Mouse (Mus musculus) hindbrain, postnatal 0 days (tissue): ENCODE measurements at regions not wholly inside any gene's neighbourhood (a gene's known extent, or its start where the extent isn't known, plus 50 kb on each side); places are given as distances from the start of the nearest gene placed in this dataset.
A peak's percentile ranks its signal among the peaks of the same experiment; 100 is the strongest.

Experiments used
- ATAC-seq: fragments of 200-750 bp; cut with Nextera tagmentation; 2 replicates; pipeline ENCODE4 v1.8.0; 2017; ENCODE audit warnings: mild to moderate bottlenecking, moderate TSS enrichment, moderate library complexity
- DNase-seq: peaks from one replicate; pipeline ENCODE4 v3.0.0-alpha.2; 2015; ENCODE audit warnings: low spot score
- H3K27ac ChIP-seq: fragments of 300-500 bp; sonication (generic); 2 replicates; pipeline ENCODE4 v1.5.1; 2014; ENCODE audit warnings: mild to moderate bottlenecking
- H3K27me3 ChIP-seq: fragments of 300-500 bp; sonication (generic); 2 replicates; pipeline ENCODE4 v1.6.1; 2014; ENCODE audit warnings: low read length, mixed read lengths; ENCODE audit not compliant: insufficient read depth
- H3K36me3 ChIP-seq: fragments of 300-500 bp; sonication (generic); 2 replicates; pipeline ENCODE4 v1.6.1; 2014; ENCODE audit warnings: low read length, mixed read lengths; ENCODE audit not compliant: insufficient read depth
- H3K4me1 ChIP-seq: fragments of 300-500 bp; sonication (generic); 2 replicates; pipeline ENCODE4 v1.6.1; 2014; ENCODE audit warnings: antibody characterized with exemption, low read length, mixed read lengths; ENCODE audit not compliant: insufficient read depth
- H3K4me2 ChIP-seq: fragments of 300-500 bp; sonication (generic); 2 replicates; pipeline ENCODE4 v1.6.1; 2014; ENCODE audit warnings: low read depth, mild to moderate bottlenecking, low read length, moderate library complexity, mixed read lengths
- H3K4me3 ChIP-seq: fragments of 300-500 bp; sonication (generic); 2 replicates; pipeline ENCODE4 v1.5.1; 2014; ENCODE audit warnings: low read length
- H3K9ac ChIP-seq: fragments of 300-500 bp; sonication (generic); replicated peaks from 2 replicates; pipeline ENCODE4 v1.6.1; 2014; ENCODE audit warnings: mild to moderate bottlenecking, low read length, moderate library complexity, mixed read lengths
- H3K9me3 ChIP-seq: fragments of 300-500 bp; sonication (generic); 2 replicates; pipeline ENCODE4 v1.6.1; 2016; ENCODE audit warnings: low read length, mixed read lengths
- CTCF ChIP-seq: IDR thresholded peaks from 2 replicates; pipeline ENCODE4 v1.5.1; 2016; ENCODE audit warnings: antibody characterized with exemption, control low read depth, low read depth
- WGBS: fragments of 180-500 bp; shearing (Covaris S2); extraction: QIAGEN DNeasy Blood & Tissue Kit; methylation state at CpG from one replicate; pipeline ENCODE4 v1.1.7; 2014; 5-methylcytosine and 5-hydroxymethylcytosine counted together

DNA sequence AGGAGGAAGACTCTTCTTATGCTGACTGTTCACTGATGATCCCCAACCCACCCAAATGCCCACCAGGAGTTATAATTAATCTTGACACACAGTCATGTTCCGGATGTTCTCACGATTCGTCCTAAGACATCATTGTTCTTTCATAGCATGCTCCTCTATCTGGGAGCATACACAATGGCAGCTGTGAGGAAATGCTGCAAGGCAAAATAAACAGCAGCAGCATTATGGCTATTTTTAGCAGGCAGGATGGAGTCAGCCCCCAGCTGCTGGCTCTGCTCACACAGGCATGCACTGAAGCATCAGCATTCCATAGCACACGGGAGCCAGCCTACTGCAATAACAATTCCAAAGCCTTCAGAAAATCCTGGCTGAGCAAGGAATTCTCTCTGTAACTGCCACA is 696.0 kb downstream of the Rps29 start:
- no peak overlapping the region for H3K4me2 ChIP-seq
- H3K4me1 ChIP-seq: no peaks in the 10 kb centered on the region
- H3K9me3 ChIP-seq: no peaks in the 10 kb centered on the region
- H3K27ac ChIP-seq: peak overlapping the region; percentile 54; the same call in 1 of the 2 replicates
- ATAC-seq (peak; percentile 80), DNase-seq (peak; percentile 65)
- no peak overlapping the region for H3K9ac ChIP-seq
- no peak for TF ChIP-seq CTCF
- 32% methylated on average over 4 of the region's 4 CpGs for WGBS
- H3K4me3 ChIP-seq: no peak overlapping the region
- H3K27me3 ChIP-seq: no peaks in the 10 kb centered on the region
- no peaks in the 10 kb centered on the region for H3K36me3 ChIP-seq

DNA sequence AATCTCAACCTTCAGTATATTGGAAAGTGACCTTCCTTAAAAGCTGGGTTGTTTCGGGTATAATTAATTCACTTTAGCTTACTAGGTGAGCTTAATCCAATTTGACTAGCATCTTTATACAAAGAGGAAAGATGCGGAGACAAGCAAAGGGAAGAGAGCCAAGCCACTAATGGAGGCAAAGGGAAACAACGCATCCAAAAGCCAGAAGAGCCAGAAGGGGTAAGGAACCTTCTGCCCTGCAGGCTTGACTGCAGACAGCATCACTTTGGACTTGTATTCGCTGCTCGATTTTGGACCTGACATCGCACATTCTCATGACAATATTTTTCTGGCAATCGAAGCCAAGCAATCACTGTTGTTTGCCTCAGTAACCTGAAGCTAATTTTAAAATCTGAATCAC is 700.8 kb downstream of the Rps29 start:
- Histone ChIP-seq H3K4me1 (no peaks in the 10 kb centered on the region), H3K4me3 (no peak overlapping the region), H3K36me3 (no peaks in the 10 kb centered on the region), H3K9me3 (no peaks in the 10 kb centered on the region), H3K4me2 (no peak overlapping the region), H3K27me3 (no peaks in the 10 kb centered on the region), H3K9ac (no peak overlapping the region), H3K27ac (no peak overlapping the region)
- TF ChIP-seq CTCF: no peak
- ATAC-seq (no peak), DNase-seq (peak; percentile 13)
- WGBS: 69% methylated on average over 7 of the region's 7 CpGs

DNA sequence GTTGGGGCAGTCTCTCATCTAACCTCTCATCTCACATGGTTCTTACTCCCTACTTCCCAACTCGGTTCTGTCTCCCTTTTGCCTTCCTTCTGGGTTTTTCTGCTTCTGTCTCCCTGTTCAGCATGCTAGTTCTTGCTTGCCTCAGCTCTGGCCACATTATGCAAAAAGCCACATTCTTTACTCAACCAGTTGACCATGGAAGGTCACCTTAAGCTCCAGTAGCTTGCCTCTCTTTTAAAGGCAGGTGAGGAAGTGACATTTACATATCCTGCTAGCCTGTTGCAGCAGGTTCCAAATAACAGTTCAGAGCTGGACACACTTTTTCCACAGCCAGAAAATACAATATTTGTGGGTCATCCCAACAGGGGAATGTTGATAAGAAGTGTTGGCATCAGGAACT is 732.4 kb downstream of the Rps29 start:
- no peak for ATAC-seq
- 84% methylated on average over 1 of the region's 1 CpGs for WGBS
- no peak for TF ChIP-seq CTCF

DNA sequence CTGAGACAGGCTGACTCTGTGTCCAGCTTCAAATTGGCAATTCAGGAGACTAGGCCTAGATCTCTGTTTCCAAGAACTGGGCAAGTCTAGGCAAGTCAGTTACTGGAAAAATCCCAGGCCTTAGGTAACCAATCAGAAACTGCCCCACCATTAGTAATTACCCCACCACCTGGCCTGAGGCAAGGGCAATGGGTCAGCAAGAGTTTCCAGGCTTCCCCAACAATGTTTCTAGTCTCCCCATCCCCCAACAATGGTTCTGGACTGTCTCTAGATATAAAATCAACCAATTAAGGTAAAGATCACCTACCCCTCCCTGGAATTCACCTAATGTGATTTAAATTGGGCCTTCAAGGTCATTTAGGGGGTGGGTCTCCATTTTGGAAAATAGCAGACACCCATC is 734.0 kb downstream of the Rps29 start:
- no peak overlapping the region for H3K4me2 ChIP-seq
- ATAC-seq: no peak
- no peak for TF ChIP-seq CTCF

More for the DNA sequence above, 732.4 kb downstream of the Rps29 start:
- Histone ChIP-seq H3K9ac (no peak overlapping the region), H3K4me1 (no peaks in the 10 kb centered on the region), H3K4me2 (no peak overlapping the region), H3K4me3 (no peak overlapping the region), H3K27me3 (no peaks in the 10 kb centered on the region), H3K9me3 (no peaks in the 10 kb centered on the region), H3K27ac (no peak overlapping the region), H3K36me3 (no peaks in the 10 kb centered on the region)
- DNase-seq: no peak

More for the DNA sequence above, 734.0 kb downstream of the Rps29 start:
- Histone ChIP-seq H3K36me3 (no peaks in the 10 kb centered on the region), H3K9me3 (no peaks in the 10 kb centered on the region), H3K9ac (no peak overlapping the region), H3K4me1 (no peaks in the 10 kb centered on the region), H3K27ac (no peak overlapping the region), H3K27me3 (no peaks in the 10 kb centered on the region), H3K4me3 (no peak overlapping the region)
- no peak for DNase-seq
